Mouse (Mus musculus) right cerebral cortex, adult 18-20 months (tissue): Measurements from ENCODE around the gene Dvl3.

ENCODE experiments used
- DNase-seq: peaks from one replicate; pipeline ENCODE4 v3.0.0; 2022; ENCODE audit warnings: mixed read lengths

The Dvl3 gene

DNA sequence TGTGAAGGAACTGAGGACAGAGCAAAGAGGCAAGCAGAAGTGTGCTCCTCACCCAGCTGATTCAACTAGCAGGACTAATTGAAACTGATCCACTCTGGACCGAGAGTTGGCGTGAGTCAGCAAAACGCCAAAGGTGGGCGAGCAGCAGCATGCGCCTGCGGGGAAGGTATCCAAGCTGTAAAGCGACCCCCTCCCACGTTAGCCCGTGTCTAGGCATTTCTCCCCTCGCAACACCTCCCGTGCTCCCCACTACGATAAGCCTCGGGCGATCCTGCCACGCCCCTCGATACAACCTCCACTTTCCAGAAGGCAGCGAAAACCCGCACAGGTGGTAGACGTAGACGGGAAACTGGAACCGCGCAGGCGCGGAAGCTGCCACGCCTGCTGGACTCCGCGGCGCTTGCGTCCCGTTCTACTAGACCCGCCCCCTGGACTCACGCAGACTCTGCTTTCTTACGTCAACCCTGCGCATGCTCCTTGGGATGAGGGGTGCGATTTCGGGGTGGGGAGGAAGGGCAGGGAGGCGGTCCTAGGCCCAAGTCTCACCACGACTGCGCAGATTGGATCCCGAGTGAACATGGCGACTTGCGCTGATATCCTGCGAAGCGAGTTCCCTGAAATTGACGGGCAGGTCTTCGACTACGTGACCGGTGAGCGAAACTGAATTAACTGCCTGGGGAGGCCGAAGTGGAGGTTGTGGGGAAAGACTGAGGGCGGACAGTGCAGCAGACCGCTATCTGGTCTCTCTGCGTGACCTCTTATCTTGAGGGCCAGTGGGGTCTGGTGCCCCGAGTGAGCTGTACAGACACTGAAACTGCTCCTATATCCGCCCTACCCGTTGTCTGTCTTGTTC is 31.5 kb downstream of the Dvl3 start, which contains the start of gene Abcf3:
Abcf3 (plus strand) TSS at position 482 of the 853 bp plus-strand sequence.
- DNase-seq, result peak; percentile 99

DNA sequence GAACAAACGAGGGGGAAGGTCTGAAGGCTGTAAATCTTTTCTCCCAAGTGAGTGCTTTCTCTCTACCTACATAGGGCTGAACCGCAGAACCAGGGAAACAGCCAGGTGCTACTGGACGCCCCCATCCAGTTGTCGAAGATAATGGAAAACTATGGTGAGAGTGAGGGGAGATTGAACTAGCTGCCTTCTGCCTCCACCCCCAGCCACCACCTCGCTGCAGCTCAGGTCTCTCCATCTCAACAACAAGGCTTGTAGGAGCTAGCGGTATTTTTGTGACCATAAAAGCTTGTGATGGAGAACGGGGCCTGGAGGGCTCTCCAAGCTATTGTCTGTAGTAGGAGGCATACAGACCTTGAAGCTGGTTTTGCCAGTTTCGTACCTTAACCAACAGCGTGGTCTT is 32.4 kb downstream of the Dvl3 start:
- DNase-seq, result no peak

DNA sequence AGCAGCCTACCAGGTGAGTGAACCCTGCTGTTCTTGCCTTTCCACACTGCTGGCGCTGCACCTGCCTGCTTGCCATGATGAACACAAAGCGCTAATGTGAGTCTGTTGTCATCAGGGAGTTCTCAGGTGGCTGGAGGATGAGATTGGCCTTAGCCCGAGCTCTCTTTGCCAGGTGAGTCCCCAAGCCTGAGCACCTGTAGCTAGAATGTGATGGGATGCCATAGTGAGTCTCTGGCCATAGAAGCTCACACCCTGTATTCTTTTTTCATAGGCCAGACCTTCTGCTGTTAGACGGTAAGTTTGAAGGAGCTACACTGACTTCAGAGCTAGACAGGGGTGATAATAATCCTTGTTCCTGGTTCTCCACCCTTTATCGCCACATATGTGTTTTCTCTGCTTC is 34.9 kb downstream of the Dvl3 start:
- DNase-seq, result no peak

DNA sequence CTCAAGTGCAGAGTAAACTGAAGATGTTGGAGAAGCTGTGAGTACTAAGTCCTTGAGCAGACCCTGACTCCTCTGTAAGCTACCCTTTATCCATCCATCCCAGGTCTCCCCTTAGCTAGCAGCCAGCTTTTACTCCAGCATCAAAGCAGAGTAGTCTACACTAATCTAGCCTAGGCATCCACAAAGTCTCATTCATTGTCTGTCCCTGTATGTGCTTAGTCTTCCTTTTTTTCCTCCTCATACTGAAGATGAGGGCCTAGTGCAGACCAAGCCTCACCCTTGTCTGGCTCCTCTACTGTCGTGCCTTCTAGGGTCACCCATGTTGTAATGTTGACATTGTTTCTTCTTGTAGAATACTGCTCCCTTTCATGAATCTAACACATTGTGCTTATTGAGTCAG is 35.8 kb downstream of the Dvl3 start:
- DNase-seq, result no peak

DNA sequence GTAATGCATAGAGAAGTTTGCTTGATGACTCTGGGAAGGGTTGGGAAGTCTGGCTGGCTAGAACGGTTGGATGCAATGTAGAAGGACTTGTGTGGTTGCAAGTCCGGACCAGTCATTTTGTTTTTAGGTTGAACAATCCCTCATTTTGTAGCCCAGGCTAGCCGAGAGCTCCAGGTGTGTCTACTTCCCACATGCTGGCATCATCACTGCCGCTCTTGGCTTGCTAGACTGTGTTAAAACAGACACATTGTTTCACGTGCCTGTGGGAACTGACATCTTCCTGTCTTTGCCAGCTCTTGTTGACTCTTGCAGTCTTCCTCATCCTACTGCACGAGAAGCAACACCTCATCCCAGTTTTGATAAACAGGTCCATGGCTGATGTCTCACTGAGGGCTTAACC is 38.2 kb downstream of the Dvl3 start:
- DNase-seq, result no peak

DNA sequence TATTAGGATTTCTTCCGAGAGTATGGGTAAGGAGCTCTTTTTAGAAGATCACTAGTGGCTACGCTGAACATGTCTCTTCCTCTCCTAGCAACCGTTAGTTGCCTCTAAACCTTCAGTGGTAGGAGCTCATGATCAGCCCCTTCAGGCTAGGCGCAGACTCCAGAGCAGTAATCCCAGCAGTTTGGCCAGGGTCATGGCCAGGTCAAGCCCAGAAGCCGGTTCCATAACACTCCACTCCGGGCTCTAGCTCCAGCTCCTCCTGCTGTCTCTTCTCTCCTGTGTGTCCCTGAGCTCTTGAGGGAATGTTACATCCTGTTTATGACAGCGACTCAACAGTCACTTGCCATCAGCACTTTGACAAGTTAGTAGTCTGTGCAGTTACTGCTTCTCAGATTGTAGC is 40.6 kb downstream of the Dvl3 start:
- DNase-seq, result no peak

DNA sequence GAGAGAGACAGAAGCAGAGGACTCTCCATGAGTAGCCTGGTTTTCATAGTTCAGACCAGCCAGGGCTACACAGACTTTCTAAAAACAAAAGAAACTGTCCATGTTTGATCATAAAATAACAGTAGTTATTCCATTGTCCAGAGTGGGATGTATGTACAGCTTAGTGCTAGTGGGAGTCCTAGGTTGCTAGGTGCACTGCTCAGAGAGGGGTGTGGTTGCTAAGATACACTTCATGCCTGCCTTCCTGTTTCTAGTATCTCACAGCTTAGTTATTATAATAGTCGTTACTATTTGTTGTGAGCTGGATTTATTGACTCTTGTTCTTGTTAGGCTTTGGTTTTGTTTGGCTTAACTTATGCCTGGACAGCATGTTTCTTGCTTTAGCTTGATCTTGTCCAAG is 48.3 kb downstream of the Dvl3 start:
- no peak for DNase-seq
